Mouse (Mus musculus) urinary bladder, postnatal 36 days (tissue): Measurements from ENCODE around the gene Sympk.
A peak's percentile ranks its signal among the peaks of the same experiment; 100 is the strongest.

Experiments used
- DNase-seq, 2 experiments: peaks; one replicate each; pipeline ENCODE4 v3.0.0; 2022; ENCODE audit warnings: low spot score in 2 of 2, mixed read lengths in 1 of 2

The Sympk gene

DNA sequence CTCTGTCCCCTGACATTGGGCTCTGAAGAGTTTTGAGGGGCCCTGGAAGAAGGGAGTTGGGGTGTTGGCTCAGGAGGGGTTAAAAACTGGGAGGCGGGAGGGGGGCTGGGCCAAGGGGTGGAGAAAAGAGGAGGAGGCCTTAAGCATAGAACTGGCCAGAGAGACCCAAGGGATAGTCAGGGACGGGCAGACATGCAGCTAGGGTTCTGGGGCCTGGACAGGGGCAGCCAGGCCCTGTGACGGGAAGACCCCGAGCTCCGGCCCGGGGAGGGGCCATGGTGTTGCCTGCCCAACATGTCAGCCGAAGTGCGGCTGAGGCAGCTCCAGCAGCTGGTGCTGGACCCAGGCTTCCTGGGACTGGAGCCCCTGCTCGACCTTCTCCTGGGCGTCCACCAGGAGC is 59.5 kb downstream of the Sympk start, which contains the start of gene Dmpk:
TSS of gene Dmpk (plus strand) at position 149 of the 400 bp plus-strand sequence.
- DNase-seq = peak in 1 of 2 experiments; percentile 40

DNA sequence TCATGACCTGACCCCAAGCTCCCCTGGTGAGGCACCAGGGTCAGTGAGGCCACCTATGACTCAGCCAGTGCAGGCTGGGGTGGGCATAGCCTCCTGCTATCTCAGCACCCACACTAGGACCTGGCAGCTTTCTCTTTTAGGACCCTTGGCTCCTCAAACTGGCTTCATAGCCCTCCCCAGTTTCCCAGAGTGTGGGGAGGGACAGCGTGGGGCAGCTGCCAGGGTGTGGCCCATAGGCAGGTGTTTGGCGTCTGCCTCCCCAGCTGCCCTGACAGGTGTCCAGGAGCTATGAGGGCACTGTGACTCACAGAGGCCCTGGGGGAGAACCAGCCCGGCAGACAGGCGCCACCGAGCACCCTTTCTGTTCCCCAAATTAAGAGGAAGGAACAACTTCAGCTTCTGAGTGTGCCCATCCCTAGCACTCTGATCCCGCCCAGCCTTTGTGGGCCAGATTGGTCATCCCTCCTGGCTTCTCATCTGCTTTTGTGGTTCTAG is 60.1 kb downstream of the Sympk start:
- peak in 1 of 2 experiments; percentile 51 for DNase-seq

DNA sequence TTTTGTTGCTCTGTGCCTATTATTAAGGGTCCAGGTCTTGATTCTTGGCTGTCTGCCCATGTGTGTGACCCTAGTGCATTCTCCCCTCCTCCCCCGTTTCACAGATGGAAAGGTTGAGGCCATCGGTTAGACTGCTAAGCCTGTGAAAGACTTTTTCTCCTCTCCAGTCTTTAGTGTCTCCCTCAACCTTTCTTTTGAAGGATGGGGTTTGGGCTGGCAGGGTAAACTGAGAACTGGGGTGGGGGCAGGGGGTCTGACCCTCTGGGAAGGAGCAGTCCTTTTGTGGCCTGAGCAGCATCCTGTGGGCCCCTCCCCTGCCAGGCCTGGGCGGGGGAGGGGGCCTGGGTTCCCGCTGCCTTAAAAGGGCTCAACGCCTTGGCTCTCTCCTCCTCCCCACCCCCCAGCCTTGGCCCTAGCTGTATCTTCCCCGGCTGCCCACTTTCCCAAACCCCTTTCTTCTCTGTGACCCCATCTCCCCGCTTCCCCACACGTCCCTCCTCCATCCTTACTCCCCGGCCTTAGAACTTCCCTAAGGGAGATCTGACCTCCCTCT is 60.8 kb downstream of the Sympk start:
- no peak for DNase-seq

DNA sequence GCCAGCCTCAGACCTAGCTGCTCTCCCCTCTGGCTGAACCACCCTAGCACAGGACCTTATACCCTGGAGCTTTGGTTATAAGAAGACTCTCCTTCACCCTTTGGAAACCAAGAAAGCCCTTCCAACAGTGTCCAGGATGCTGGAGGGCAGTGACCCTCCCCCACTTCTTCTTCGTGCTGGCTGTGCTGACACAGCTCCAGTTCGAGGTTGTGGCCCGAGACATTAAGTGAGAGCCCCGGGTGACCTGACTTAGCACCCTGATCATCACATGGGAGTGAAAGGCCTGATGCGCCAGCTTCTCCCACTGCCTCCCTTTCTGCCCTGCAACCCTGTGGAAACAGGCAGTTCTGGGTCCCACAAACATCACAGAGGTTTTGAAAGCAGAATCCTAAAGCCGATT is 61.3 kb downstream of the Sympk start:
- DNase-seq = no peak

DNA sequence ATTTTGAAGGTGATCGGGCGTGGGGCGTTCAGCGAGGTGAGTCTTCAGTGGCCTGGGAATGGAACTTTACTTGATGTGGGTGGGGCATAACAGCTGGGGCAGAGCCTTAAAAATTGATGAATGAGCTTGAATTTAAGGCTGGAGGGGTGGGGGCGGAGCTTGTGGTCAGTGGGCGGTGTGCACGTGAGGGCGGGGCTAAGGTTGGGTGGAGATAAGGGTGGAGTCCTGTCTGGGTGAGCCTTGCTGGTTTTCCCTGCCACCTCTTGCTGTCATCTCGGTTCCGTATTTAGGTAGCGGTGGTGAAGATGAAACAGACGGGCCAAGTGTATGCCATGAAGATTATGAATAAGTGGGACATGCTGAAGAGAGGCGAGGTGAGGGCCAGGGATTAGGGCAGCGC is 61.9 kb downstream of the Sympk start:
- DNase-seq = peak in 1 of 2 experiments; percentile 61

DNA sequence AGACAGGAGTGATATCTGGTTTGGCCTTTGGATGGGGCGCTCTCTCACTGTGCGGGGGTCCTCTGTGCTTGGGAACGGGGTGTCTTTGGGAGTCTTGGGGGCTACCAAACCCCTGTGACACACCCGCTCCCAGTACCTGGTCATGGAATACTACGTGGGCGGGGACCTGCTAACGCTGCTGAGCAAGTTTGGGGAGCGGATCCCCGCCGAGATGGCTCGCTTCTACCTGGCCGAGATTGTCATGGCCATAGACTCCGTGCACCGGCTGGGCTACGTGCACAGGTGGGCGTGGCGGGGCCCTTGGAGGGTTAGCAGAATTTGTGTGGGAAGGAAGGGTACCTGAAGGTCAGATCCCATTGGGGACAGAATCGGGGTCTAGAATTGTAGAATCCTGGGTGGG is 62.6 kb downstream of the Sympk start:
- DNase-seq = no peak

DNA sequence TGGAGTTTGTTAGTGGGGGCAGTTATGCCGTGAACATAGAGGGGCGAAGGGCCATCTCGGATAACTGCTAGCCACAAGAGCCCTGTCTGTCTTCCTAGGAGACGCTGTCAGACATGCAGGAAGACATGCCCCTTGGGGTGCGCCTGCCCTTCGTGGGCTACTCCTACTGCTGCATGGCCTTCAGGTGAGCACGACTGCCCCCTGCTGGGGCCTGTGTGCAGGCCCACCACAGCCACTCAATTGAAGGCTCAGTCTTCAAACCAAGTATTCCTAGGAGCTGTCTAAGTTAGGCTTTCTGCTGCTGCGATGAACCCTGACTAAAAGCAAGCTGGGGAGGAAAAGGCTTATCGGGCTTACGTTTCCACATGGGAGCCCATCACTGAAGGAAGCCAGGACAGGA is 64.6 kb downstream of the Sympk start:
- no peak for DNase-seq

DNA sequence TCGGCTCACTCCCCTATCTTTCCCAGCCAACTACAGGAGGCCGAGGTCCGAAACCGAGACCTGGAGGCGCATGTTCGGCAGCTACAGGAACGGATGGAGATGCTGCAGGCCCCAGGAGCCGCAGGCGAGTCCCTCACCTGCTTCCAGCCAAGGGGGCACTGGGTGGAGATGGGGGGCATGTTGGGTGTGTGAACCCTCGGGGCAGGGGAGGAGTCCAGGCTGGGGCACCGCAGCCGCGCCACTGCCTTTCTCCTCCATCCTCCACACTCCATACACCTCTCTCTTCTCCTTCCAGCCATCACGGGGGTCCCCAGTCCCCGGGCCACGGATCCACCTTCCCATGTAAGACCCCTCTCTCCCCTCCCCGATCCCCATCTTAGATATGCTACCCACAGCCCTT is 67.7 kb downstream of the Sympk start:
- no peak for DNase-seq

DNA sequence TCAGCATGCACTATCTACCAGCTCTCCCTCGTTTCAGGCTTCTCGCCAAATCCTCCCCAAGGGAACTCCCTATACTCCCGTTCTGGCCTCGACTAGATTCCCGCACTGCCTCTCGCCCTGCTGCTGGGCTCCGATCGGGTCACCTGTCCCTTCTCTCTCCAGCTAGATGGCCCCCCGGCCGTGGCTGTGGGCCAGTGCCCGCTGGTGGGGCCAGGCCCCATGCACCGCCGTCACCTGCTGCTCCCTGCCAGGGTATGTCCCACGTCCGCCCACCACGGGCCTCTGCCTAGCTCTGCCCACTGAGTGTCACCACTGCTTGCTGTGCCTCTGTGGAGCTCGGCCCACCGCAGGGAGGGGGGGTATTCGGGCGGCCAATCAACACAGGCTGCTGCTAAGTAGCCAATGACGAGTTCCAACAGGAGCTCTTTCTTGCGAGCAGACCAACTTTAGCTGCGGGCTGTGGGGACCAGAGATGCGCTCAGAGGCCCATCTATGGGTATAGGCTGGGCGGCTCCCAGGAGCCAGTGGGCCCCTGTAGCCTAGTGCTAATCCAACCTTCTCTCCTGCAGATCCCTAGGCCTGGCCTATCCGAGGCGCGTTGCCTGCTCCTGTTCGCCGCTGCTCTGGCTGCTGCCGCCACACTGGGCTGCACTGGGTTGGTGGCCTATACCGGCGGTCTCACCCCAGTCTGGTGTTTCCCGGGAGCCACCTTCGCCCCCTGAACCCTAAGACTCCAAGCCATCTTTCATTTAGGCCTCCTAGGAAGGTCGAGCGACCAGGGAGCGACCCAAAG is 68.4 kb downstream of the Sympk start:
- no peak for DNase-seq

DNA sequence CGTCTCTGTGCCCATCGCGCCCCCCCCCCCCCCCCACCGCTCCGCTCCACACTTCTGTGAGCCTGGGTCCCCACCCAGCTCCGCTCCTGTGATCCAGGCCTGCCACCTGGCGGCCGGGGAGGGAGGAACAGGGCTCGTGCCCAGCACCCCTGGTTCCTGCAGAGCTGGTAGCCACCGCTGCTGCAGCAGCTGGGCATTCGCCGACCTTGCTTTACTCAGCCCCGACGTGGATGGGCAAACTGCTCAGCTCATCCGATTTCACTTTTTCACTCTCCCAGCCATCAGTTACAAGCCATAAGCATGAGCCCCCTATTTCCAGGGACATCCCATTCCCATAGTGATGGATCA is 69.0 kb downstream of the Sympk start:
- DNase-seq = peak; percentile 85 to 86

DNA sequence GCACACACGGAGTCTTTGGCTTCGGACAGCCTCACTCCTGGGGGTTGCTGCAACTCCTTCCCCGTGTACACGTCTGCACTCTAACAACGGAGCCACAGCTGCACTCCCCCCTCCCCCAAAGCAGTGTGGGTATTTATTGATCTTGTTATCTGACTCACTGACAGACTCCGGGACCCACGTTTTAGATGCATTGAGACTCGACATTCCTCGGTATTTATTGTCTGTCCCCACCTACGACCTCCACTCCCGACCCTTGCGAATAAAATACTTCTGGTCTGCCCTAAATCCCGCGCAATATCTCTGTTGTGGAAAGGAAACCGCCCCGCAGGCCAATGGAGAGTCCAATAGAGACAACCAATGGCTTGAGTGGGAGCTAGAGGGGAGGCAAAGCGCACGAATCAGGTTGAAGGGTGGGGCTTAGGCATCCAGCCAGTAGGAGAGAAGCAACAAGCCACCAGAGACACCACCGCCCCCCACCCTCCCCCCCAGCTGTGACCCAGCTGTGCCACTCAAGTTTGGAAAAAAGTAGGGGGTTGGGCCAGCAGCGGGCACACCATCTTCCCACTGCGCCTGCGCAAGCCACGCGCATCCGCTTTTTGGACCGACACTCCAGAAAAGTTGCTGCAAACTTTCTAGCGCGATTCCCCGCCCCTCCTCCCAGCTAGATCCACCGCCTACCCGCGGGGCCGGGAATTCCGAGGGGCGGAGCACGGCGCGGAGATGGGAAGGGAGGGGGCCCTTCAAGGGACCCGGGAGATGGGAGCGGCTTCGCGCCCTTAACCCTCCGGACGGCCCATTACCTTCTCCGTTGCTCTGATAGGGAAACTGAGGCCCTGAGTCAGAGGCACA is 69.6 kb downstream of the Sympk start:
- DNase-seq = peak; percentile 92 to 97

DNA sequence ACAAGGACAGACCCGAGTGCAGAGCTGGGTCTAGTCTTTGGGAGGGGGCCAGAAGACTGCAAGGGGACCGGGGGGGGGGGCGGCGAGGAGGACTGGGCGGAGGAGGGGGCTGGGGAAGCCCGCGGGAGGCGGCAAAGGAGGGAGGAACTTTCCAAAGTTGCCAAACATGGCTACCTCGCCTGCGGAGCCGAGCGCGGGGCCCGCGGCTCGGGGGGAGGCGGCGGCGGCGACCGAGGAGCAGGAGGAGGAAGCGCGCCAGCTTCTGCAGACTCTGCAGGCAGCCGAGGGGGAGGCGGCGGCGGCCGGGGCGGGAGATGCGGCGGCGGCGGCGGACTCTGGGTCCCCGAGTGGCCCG is 70.3 kb downstream of the Sympk start, which contains the start of gene Six5:
TSS of gene Six5 (plus strand) at position 124 of the 355 bp plus-strand sequence.
- peak in 1 of 2 experiments; percentile 54 for DNase-seq

DNA sequence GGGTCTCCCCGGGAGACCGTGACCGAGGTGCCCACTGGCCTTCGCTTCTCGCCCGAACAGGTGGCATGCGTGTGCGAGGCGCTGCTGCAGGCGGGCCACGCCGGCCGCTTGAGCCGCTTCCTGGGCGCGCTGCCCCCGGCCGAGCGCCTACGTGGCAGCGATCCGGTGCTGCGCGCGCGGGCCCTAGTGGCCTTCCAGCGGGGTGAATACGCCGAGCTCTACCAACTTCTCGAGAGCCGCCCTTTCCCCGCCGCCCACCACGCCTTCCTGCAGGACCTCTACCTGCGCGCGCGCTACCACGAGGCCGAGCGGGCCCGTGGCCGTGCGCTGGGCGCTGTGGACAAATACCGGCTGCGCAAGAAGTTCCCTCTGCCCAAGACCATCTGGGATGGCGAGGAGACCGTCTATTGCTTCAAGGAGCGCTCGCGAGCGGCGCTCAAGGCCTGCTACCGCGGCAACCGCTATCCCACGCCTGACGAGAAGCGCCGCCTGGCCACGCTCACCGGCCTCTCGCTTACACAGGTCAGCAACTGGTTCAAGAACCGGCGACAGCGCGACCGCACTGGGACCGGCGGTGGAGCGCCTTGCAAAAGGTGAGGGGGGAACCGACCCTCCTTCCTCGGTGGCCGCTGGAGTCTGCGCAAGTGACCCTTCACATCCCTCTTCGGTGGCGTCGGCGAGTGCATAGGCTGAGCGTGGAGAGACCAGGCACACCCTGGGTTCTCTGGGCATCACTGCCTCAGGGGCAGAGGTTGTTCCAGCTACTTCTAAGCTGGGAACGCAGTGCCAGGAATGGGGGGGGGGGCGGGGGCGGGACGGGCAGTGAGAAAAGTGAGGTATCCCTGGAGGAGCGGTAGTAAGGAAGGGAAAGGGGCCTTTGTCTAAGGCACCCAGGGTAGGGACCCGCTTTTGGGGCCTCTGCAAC is 70.9 kb downstream of the Sympk start:
- DNase-seq = peak; percentile 56 to 57

DNA sequence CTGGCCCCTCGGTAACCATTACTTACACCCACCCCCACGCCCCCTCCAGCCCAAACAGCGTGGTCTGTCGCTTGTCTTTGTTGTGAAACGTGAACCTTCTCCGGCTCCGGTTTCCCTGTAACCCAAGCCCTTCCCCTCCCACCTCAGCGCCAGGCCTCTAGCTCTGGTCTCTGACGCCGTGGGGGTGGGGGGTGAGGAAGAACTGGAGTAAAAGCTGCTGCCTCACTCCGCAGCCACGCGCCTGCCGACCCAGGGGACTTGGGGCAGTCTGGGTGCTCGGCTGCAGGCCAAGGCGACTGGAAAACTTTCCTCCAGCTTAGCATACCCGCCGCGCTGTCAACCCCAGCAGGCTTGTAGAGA is 71.6 kb downstream of the Sympk start:
- DNase-seq = peak in 1 of 2 experiments; percentile 76

DNA sequence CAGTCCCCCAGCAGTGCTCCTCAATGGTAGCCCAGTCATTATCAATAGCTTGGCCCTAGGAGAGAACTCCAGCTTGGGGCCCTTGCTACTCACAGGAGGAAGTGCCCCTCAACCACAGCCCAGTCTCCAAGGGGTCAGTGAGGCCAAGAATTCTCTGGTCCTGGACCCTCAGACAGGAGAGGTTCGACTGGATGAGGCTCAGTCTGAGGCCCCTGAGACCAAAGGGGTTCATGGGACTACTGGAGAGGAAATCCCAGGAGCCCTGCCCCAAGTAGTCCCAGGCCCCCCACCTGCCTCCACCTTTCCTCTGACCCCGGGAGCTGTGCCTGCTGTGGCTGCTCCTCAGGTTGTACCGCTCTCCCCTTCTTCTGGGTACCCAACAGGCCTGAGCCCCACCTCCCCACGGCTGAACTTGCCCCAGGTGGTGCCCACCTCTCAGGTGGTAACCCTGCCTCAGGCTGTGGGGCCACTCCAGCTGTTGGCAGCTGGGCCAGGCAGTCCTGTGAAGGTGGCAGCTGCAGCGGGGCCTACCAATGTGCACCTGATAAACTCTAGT is 72.3 kb downstream of the Sympk start:
- no peak for DNase-seq

DNA sequence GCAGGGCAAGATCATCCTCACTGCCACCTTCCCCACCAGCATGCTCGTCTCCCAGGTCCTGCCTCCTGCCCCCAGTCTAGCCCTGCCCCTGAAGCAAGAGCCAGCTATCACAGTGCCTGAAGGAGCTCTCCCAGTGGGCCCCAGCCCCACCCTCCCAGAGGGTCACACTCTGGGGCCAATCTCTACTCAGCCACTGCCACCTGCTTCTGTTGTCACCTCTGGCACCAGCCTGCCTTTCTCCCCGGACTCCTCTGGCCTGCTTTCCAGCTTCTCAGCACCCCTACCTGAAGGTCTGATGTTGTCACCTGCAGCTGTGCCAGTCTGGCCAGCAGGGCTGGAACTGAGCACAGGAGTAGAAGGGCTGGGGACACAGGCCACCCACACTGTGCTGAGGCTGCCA is 73.0 kb downstream of the Sympk start:
- DNase-seq = no peak

DNA sequence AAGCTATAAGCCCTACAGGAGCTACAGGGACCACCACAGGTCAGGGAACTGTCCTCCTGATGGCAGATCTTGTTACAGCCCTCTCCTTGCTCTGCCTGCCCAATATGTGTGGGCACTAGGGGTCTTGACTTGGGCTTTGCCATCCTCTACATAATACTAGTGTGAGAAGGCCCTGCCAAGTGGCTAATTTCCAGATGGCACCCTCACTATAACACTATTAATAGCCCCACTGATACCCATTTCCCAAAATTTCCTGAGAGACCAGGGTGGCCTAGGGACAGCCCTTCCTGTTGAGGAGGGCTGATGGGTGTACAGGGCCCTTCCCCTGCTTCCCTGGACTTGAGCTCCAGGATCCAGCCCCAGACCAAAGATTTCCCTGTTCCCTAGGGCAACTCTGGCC is 73.7 kb downstream of the Sympk start:
- DNase-seq = no peak

DNA sequence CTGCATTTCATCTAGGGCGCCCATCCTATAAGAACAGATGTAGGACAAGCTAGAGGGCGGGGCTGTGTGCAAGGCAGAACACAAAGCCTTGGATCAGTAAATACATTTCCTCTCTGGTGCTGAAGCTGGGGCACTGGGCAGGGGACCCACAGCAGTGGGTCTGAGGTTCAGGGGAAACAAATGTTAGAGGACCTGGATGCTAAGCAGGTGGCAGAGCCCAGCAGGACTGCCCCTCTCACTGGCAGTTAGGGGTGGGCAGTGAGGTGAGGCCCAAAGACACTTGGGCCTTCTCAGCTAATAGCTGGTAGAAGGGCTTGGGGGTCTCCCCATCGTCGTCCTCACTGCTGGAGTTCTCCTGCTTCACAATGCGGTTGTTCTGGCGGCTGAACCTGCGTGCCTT is 74.6 kb downstream of the Sympk start:
- DNase-seq = no peak

DNA sequence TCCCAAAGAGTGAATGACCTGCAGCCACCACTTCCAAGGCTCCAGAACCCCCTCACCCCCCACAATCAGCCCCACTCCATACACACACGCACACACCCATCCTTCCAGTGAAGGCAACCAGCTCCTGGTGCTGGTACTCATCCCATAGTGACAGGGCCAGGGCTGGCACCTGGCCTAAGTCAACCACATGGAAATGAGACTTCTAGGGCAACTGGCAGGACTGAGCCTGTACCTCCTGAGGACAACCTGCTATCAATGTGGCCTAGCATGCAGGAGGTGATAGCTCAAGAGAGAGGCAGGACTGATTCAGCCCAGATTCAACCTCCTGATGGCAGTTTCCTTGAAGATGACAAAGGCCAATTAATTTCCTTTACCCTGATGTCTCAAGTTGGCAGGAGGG is 76.1 kb downstream of the Sympk start:
- DNase-seq = no peak

DNA sequence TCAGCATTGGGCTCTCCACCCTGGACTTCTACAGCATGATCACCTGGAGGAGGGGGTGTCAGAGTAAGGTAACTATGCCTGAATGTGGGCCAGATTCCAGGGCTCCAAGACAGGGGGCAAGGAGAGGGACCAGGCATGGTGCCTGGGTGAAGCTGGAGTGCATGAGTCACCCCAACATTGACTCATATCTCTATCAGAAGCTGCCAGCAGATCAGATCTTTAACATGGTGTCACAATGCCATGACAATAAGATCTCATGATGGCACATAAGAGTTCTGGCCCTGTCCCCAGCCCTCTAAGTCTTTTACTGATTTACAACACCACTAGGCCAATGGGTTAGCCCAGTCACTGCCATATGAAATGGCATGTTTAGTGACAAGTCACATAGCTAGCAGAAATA is 79.6 kb downstream of the Sympk start:
- DNase-seq = no peak
